Mouse (Mus musculus): ENCODE measurements around the gene BC016579. TPM values are rescaled to one million over a fixed set of nuclear protein-coding genes. Genes with fewer than 3 reads are reported as not detected.

The BC016579 gene
- polyA plus RNA-seq, 1 experiment, result 0.05 TPM

GRCm38 (mm10) chr16:45630347-45630960, 23.4 kb downstream of the BC016579 start:
- DNase-seq (ENCODE audit: low read depth in 1 of 2, low spot score in 2 of 2), result peak; percentile 37 to 62
- Histone ChIP-seq H3K4me1 (ENCODE audit: control insufficient read depth, insufficient read depth, insufficient read length) (no peaks in the 10 kb centered on the region), H3K36me3 (ENCODE audit: control insufficient read depth, insufficient read depth, low read length) (no peaks in the 10 kb centered on the region), H3K27ac (ENCODE audit: insufficient read depth, low read length) (no peak overlapping the region), H3K27me3 (ENCODE audit: control insufficient read depth, insufficient read depth, low read length) (no peaks in the 10 kb centered on the region), H3K4me3 (ENCODE audit: extremely low read depth, insufficient read depth, insufficient read length) (no peak overlapping the region)
- 65% methylated on average over 5 of the region's 5 CpGs for WGBS
- TF ChIP-seq POLR2A (IDR thresholded peaks at IDR 0.05; ENCODE audit: low read depth, low read length) (no peak), CTCF (IDR thresholded peaks at IDR 0.05; ENCODE audit: extremely low read depth, insufficient read depth, insufficient read length, insufficient replicate concordance) (peak; percentile 74; the same call in 1 of the 2 replicates)

GRCm38 (mm10) chr16:45629497-45630105, 24.3 kb downstream of the BC016579 start:
- no peaks in the 10 kb centered on the region for H3K36me3 ChIP-seq (ENCODE audit: control insufficient read depth, insufficient read depth, low read length)
- DNase-seq (ENCODE audit: low read depth in 1 of 2, low spot score in 2 of 2), result no peak
- no peak overlapping the region for H3K27ac ChIP-seq (ENCODE audit: insufficient read depth, low read length)
- no peaks in the 10 kb centered on the region for H3K27me3 ChIP-seq (ENCODE audit: control insufficient read depth, insufficient read depth, low read length)
- 81% methylated on average over 8 of the region's 8 CpGs for WGBS
- H3K4me1 ChIP-seq (ENCODE audit: control insufficient read depth, insufficient read depth, insufficient read length), result no peaks in the 10 kb centered on the region
- H3K4me3 ChIP-seq (ENCODE audit: extremely low read depth, insufficient read depth, insufficient read length), result no peak overlapping the region
- no peak for TF ChIP-seq POLR2A (IDR thresholded peaks at IDR 0.05; ENCODE audit: low read depth, low read length)
- no peak for TF ChIP-seq CTCF (IDR thresholded peaks at IDR 0.05; ENCODE audit: extremely low read depth, insufficient read depth, insufficient read length, insufficient replicate concordance)

- no peak overlapping the region for H3K27ac ChIP-seq (ENCODE audit: insufficient read depth, low read length)
- no peaks in the 10 kb centered on the region for H3K36me3 ChIP-seq (ENCODE audit: control insufficient read depth, insufficient read depth, low read length)
- DNase-seq (ENCODE audit: low read depth in 1 of 2, low spot score in 2 of 2), result no peak
- WGBS, result 52% methylated on average over 2 of the region's 2 CpGs
- H3K27me3 ChIP-seq (ENCODE audit: control insufficient read depth, insufficient read depth, low read length), result no peaks in the 10 kb centered on the region
- H3K4me3 ChIP-seq (ENCODE audit: extremely low read depth, insufficient read depth, insufficient read length), result no peak overlapping the region
- TF ChIP-seq CTCF (IDR thresholded peaks at IDR 0.05; ENCODE audit: extremely low read depth, insufficient read depth, insufficient read length, insufficient replicate concordance), result no peak
- TF ChIP-seq POLR2A (IDR thresholded peaks at IDR 0.05; ENCODE audit: low read depth, low read length), result no peak
- H3K4me1 ChIP-seq (ENCODE audit: control insufficient read depth, insufficient read depth, insufficient read length), result no peaks in the 10 kb centered on the region
Observed at GRCm38 (mm10) chr16:45625342-45625741, 28.5 kb downstream of the BC016579 start.

DNA sequence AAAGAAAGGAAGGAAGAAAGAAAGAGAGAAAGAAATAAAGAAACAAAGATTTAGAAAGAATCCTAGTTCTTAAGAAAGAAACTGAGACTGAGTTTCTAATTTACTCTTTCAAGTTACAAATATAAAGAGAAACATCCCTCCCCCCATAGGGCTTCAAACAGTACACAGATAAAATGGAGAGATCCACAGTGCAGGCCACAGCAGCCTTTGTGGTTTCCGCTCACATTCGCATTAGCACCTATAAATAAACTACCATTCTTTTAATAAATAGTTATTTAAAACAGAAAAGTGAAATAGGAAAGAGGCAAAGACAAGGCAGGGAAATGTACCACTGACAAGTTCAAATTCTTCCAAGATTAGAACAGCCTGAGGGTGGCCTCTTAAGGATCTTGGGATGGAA, 29.1 kb downstream of the BC016579 start:
- TF ChIP-seq CTCF (IDR thresholded peaks at IDR 0.05; ENCODE audit: extremely low read depth, insufficient read depth, insufficient read length, insufficient replicate concordance), result no peak
- TF ChIP-seq POLR2A (IDR thresholded peaks at IDR 0.05; ENCODE audit: low read depth, low read length), result no peak
- H3K4me3 ChIP-seq (ENCODE audit: extremely low read depth, insufficient read depth, insufficient read length), result no peak overlapping the region
- no peaks in the 10 kb centered on the region for H3K27me3 ChIP-seq (ENCODE audit: control insufficient read depth, insufficient read depth, low read length)
- no peak overlapping the region for H3K27ac ChIP-seq (ENCODE audit: insufficient read depth, low read length)
- no peak for DNase-seq (ENCODE audit: low read depth in 1 of 2, low spot score in 2 of 2)
- H3K36me3 ChIP-seq (ENCODE audit: control insufficient read depth, insufficient read depth, low read length), result no peaks in the 10 kb centered on the region
- H3K4me1 ChIP-seq (ENCODE audit: control insufficient read depth, insufficient read depth, insufficient read length), result no peaks in the 10 kb centered on the region
- 27% methylated on average over 2 of the region's 2 CpGs for WGBS

DNA sequence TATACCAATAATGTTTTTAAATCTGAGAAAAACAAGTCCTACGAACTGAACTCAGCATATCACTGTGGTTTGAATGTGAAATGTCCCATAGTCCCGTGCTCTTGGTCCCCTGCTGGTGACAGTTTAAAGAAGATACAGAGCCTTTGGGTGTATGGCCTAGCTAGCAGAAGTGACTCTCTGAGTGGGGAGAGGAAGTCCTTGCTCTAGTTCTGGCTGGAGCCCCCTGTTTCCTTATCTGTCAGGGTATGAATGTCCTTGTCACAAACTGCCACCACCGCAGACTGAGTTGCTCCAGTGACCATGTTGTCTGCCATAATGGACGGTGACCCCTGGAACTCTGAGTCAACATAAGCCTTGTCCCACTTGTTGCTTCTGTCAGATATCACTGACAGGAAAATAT, 30.6 kb downstream of the BC016579 start:
- Histone ChIP-seq H3K4me1 (ENCODE audit: control insufficient read depth, insufficient read depth, insufficient read length) (no peaks in the 10 kb centered on the region), H3K36me3 (ENCODE audit: control insufficient read depth, insufficient read depth, low read length) (no peaks in the 10 kb centered on the region), H3K4me3 (ENCODE audit: extremely low read depth, insufficient read depth, insufficient read length) (no peak overlapping the region), H3K27me3 (ENCODE audit: control insufficient read depth, insufficient read depth, low read length) (no peaks in the 10 kb centered on the region), H3K27ac (ENCODE audit: insufficient read depth, low read length) (no peak overlapping the region)
- no peak for DNase-seq (ENCODE audit: low read depth in 1 of 2, low spot score in 2 of 2)
- WGBS, result 52% methylated on average over 4 of the region's 4 CpGs
- TF ChIP-seq POLR2A (IDR thresholded peaks at IDR 0.05; ENCODE audit: low read depth, low read length) (no peak), CTCF (IDR thresholded peaks at IDR 0.05; ENCODE audit: extremely low read depth, insufficient read depth, insufficient read length, insufficient replicate concordance) (no peak)

- H3K27ac ChIP-seq (ENCODE audit: insufficient read depth, low read length), result no peak overlapping the region
- WGBS, result 69% methylated on average over 8 of the region's 8 CpGs
- no peaks in the 10 kb centered on the region for H3K27me3 ChIP-seq (ENCODE audit: control insufficient read depth, insufficient read depth, low read length)
- no peaks in the 10 kb centered on the region for H3K4me1 ChIP-seq (ENCODE audit: control insufficient read depth, insufficient read depth, insufficient read length)
- no peaks in the 10 kb centered on the region for H3K36me3 ChIP-seq (ENCODE audit: control insufficient read depth, insufficient read depth, low read length)
- no peak for DNase-seq (ENCODE audit: low read depth in 1 of 2, low spot score in 2 of 2)
- TF ChIP-seq POLR2A (IDR thresholded peaks at IDR 0.05; ENCODE audit: low read depth, low read length), result no peak
- TF ChIP-seq CTCF (IDR thresholded peaks at IDR 0.05; ENCODE audit: extremely low read depth, insufficient read depth, insufficient read length, insufficient replicate concordance), result no peak
- H3K4me3 ChIP-seq (ENCODE audit: extremely low read depth, insufficient read depth, insufficient read length), result no peak overlapping the region
Observed at GRCm38 (mm10) chr16:45619751-45620375, 34.0 kb downstream of the BC016579 start.

GRCm38 (mm10) chr16:45615944-45616343, 37.9 kb downstream of the BC016579 start:
- no peaks in the 10 kb centered on the region for H3K4me1 ChIP-seq (ENCODE audit: control insufficient read depth, insufficient read depth, insufficient read length)
- no peak overlapping the region for H3K4me3 ChIP-seq (ENCODE audit: extremely low read depth, insufficient read depth, insufficient read length)
- H3K27ac ChIP-seq (ENCODE audit: insufficient read depth, low read length), result no peak overlapping the region
- TF ChIP-seq POLR2A (IDR thresholded peaks at IDR 0.05; ENCODE audit: low read depth, low read length), result no peak
- TF ChIP-seq CTCF (IDR thresholded peaks at IDR 0.05; ENCODE audit: extremely low read depth, insufficient read depth, insufficient read length, insufficient replicate concordance), result no peak
- H3K27me3 ChIP-seq (ENCODE audit: control insufficient read depth, insufficient read depth, low read length), result no peaks in the 10 kb centered on the region
- 83% methylated on average over 1 of the region's 1 CpGs for WGBS
- H3K36me3 ChIP-seq (ENCODE audit: control insufficient read depth, insufficient read depth, low read length), result no peaks in the 10 kb centered on the region
- no peak for DNase-seq (ENCODE audit: low read depth in 1 of 2, low spot score in 2 of 2)
